Mouse (Mus musculus) E14TG2a.4 (cell line): ENCODE results near the gene Ets1.

Experiments
- CTCF ChIP-seq: conservative IDR thresholded peaks from 2 replicates; pipeline ENCODE4 v1.5.1; 2014; ENCODE audit warnings: low read length
- NANOG ChIP-seq: IDR thresholded peaks from 2 replicates; pipeline ENCODE4 v1.6.1; 2014; ENCODE audit warnings: borderline replicate concordance, low read length, mixed read lengths
- POU5F1 ChIP-seq: IDR thresholded peaks from 2 replicates; pipeline ENCODE4 v1.6.1; 2014; ENCODE audit warnings: low read length, borderline replicate concordance

DNA sequence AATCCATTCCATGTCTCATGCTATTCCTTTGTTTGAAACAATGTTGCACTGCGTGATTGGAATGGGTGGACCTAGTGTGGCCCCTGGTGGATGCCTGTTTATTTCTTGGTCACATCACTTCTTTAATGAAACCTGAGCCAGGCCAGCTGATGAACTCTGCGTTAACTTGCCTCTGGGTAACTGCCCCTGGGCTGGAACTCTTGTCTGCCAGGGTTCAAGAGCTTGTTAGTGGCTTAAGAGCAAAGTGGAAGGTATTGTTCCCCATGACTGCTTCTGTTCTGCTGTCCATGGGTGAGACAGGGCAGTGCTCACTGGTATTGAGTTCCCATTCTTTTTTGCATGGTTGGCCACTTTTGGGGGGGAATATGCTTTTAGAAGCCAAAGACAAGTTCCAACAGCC is 85.1 kb downstream of the Ets1 start:
- TF ChIP-seq CTCF, result no peak
- no peak for TF ChIP-seq POU5F1
- no peak for TF ChIP-seq NANOG
